Comparison of ENCODE assay signal across 9 mouse cellular contexts in genomic region chr2:32078522-32078921, GRCm38 (mm10). TPM values are rescaled to one million over a fixed set of nuclear protein-coding genes. Genes with fewer than 3 reads are reported as not detected.
DNase-seq lines count a peak whose midpoint lies in the region; ATAC-seq and TF ChIP-seq lines count a peak whose summit lies in the region.
"Had no signal": no experiment of that assay in that cellular context is flagged by ENCODE, and none has a peak within 500 bp of the region (broad histone marks: within the 10 kb centered on the region; RNA-seq: fewer than 3 reads in every experiment).

No protein-coding gene starts in this region.

- H3K4me1 ChIP-seq in neural tube, embryonic 13.5 days (replicated peaks): peaks cover 11% of the 10 kb centered on the region
- H3K4me1 ChIP-seq in neural tube, embryonic 15.5 days: peaks cover 14% of the 10 kb centered on the region
- peaks cover 62% of the 10 kb centered on the region for H3K4me1 ChIP-seq in heart, embryonic 15.5 days (replicated peaks)
- peaks cover 40% of the 10 kb centered on the region for H3K4me1 ChIP-seq in liver, postnatal 0 days (ENCODE audit: insufficient read depth)
- H3K4me1 ChIP-seq in hindbrain, embryonic 16.5 days (ENCODE audit: control insufficient read depth, insufficient read depth, low read depth, low read length): peaks cover 11% of the 10 kb centered on the region
- H3K4me1 ChIP-seq in hindbrain, embryonic 12.5 days: peaks cover 16% of the 10 kb centered on the region

- no peak overlapping the region for H3K9ac ChIP-seq in neural tube, embryonic 13.5 days
- no peak overlapping the region for H3K9ac ChIP-seq in neural tube, embryonic 15.5 days (replicated peaks)
- peak overlapping the region; percentile 71 for H3K9ac ChIP-seq in heart, embryonic 15.5 days
- H3K9ac ChIP-seq in liver, postnatal 0 days (replicated peaks): no peak overlapping the region
- no peak overlapping the region for H3K9ac ChIP-seq in hindbrain, embryonic 16.5 days (ENCODE audit: low read depth, low read length)
- no peak overlapping the region for H3K9ac ChIP-seq in hindbrain, embryonic 12.5 days
- H3K9ac ChIP-seq: limb, embryonic 12.5 days had no signal

- no peaks in the 10 kb centered on the region for H3K36me3 ChIP-seq in neural tube, embryonic 13.5 days
- H3K36me3 ChIP-seq in neural tube, embryonic 15.5 days: no peaks in the 10 kb centered on the region
- no peaks in the 10 kb centered on the region for H3K36me3 ChIP-seq in heart, embryonic 15.5 days
- no peaks in the 10 kb centered on the region; the same call in 1 of the 2 replicates for H3K36me3 ChIP-seq in liver, postnatal 0 days (replicated peaks; ENCODE audit: insufficient read depth, low read length)
- H3K36me3 ChIP-seq in hindbrain, embryonic 16.5 days (ENCODE audit: control insufficient read depth, insufficient read depth, low read length): no peaks in the 10 kb centered on the region
- H3K36me3 ChIP-seq in hindbrain, embryonic 12.5 days: no peaks in the 10 kb centered on the region
- H3K36me3 ChIP-seq: limb, embryonic 12.5 days had no signal

- no peak overlapping the region for H3K4me2 ChIP-seq in neural tube, embryonic 13.5 days
- H3K4me2 ChIP-seq in neural tube, embryonic 15.5 days: no peak overlapping the region
- H3K4me2 ChIP-seq in heart, embryonic 15.5 days: peak overlapping the region; percentile 99
- peak overlapping the region; percentile 100 for H3K4me2 ChIP-seq in liver, postnatal 0 days (ENCODE audit: low read depth, low read length)
- H3K4me2 ChIP-seq in hindbrain, embryonic 16.5 days (ENCODE audit: low read length): no peak overlapping the region
- no peak overlapping the region for H3K4me2 ChIP-seq in hindbrain, embryonic 12.5 days (replicated peaks)
- H3K4me2 ChIP-seq: limb, embryonic 12.5 days had no signal

- TF ChIP-seq EP300 in liver, postnatal 0 days (IDR thresholded peaks at IDR 0.05; ENCODE audit: low read depth): no peak

- ATAC-seq in neural tube, embryonic 13.5 days (ENCODE audit: low read depth): no peak
- no peak for ATAC-seq in neural tube, embryonic 15.5 days (ENCODE audit: low FRiP score)
- no peak; the same call in 1 of the 2 replicates for ATAC-seq in heart, embryonic 15.5 days (replicated peaks; ENCODE audit: insufficient number of reproducible peaks, insufficient read depth, low FRiP score, low read depth)
- peak; percentile 15; the same call in 1 of the 2 replicates for ATAC-seq in liver, postnatal 0 days
- ATAC-seq in hindbrain, embryonic 16.5 days: no peak
- no peak for ATAC-seq in erythroid progenitor cell, adult 5-6 weeks (replicated peaks; ENCODE audit: low FRiP score, poor library complexity, severe bottlenecking)
- ATAC-seq in hindbrain, embryonic 12.5 days (ENCODE audit: low FRiP score): no peak

- peaks cover 27% of the 10 kb centered on the region for H3K27me3 ChIP-seq in neural tube, embryonic 13.5 days
- peaks cover 30% of the 10 kb centered on the region for H3K27me3 ChIP-seq in neural tube, embryonic 15.5 days (replicated peaks)
- H3K27me3 ChIP-seq in heart, embryonic 15.5 days: no peaks in the 10 kb centered on the region
- peaks cover 6% of the 10 kb centered on the region; the same call in 1 of the 2 replicates for H3K27me3 ChIP-seq in liver, postnatal 0 days (ENCODE audit: insufficient read depth, low read length)
- H3K27me3 ChIP-seq in hindbrain, embryonic 16.5 days (replicated peaks; ENCODE audit: control insufficient read depth, insufficient read depth, low read length): peaks cover 20% of the 10 kb centered on the region
- H3K27me3 ChIP-seq in hindbrain, embryonic 12.5 days: peaks cover 27% of the 10 kb centered on the region

- peak; percentile 56 for DNase-seq in liver, postnatal 0 days
- DNase-seq in thymus, postnatal 14 days: peak; percentile 89

- TF ChIP-seq CTCF in liver, postnatal 0 days (IDR thresholded peaks at IDR 0.05; ENCODE audit: low read depth): no peak; the same call in 1 of the 2 replicates

- no peak overlapping the region for H3K4me3 ChIP-seq in neural tube, embryonic 13.5 days
- no peak overlapping the region for H3K4me3 ChIP-seq in neural tube, embryonic 15.5 days (replicated peaks)
- H3K4me3 ChIP-seq in heart, embryonic 15.5 days: peak overlapping the region; percentile 58
- peak overlapping the region; percentile 10; the same call in 1 of the 2 replicates for H3K4me3 ChIP-seq in liver, postnatal 0 days (ENCODE audit: low read depth, low read length)
- no peak overlapping the region for H3K4me3 ChIP-seq in hindbrain, embryonic 16.5 days (ENCODE audit: low read length)
- H3K4me3 ChIP-seq in hindbrain, embryonic 12.5 days: no peak overlapping the region
- H3K4me3 ChIP-seq: limb, embryonic 12.5 days had no signal

- 47% methylated on average over 8 of the region's 8 CpGs for WGBS in neural tube, embryonic 13.5 days
- 50% methylated on average over 8 of the region's 8 CpGs for WGBS in neural tube, embryonic 15.5 days
- 25% methylated on average over 8 of the region's 8 CpGs for WGBS in heart, embryonic 15.5 days
- WGBS in liver, postnatal 0 days (ENCODE audit: insufficient replicate concordance): 33% methylated on average over 8 of the region's 8 CpGs
- WGBS in hindbrain, embryonic 16.5 days: 59% methylated on average over 8 of the region's 8 CpGs
- WGBS in hindbrain, embryonic 12.5 days: 50% methylated on average over 8 of the region's 8 CpGs

- H3K27ac ChIP-seq in neural tube, embryonic 13.5 days (replicated peaks): 0 out of 2 replicates have a peak overlapping the region, but pooled peaks have one; percentile 38
- H3K27ac ChIP-seq in neural tube, embryonic 15.5 days (replicated peaks): no peak overlapping the region
- peak overlapping the region; percentile 89 for H3K27ac ChIP-seq in heart, embryonic 15.5 days
- peak overlapping the region; percentile 70 for H3K27ac ChIP-seq in liver, postnatal 0 days (ENCODE audit: low read depth)
- H3K27ac ChIP-seq in hindbrain, embryonic 16.5 days (ENCODE audit: low read depth, low read length): no peak overlapping the region
- H3K27ac ChIP-seq in hindbrain, embryonic 12.5 days: no peak overlapping the region
- H3K27ac ChIP-seq: limb, embryonic 12.5 days had no signal

- no peaks in the 10 kb centered on the region for H3K9me3 ChIP-seq in neural tube, embryonic 13.5 days
- no peaks in the 10 kb centered on the region for H3K9me3 ChIP-seq in neural tube, embryonic 15.5 days (replicated peaks)
- no peaks in the 10 kb centered on the region for H3K9me3 ChIP-seq in heart, embryonic 15.5 days (replicated peaks)
- H3K9me3 ChIP-seq in liver, postnatal 0 days (ENCODE audit: low read length): no peaks in the 10 kb centered on the region
- H3K9me3 ChIP-seq in hindbrain, embryonic 16.5 days (ENCODE audit: control insufficient read depth, low read length): no peaks in the 10 kb centered on the region
- no peaks in the 10 kb centered on the region for H3K9me3 ChIP-seq in hindbrain, embryonic 12.5 days (replicated peaks)
- H3K9me3 ChIP-seq: limb, embryonic 12.5 days had no signal

RNA-seq across cellular contexts. Expression of gene Fam78a, which starts 6.1 kb away (rescaled TPM):
- 0.88 and 1.2 TPM in 2 replicates for polyA plus RNA-seq in neural tube, embryonic 13.5 days (2015; fragmentation: Nextera tagmentation; extraction: Ambion mirVana)
- polyA plus RNA-seq in neural tube, embryonic 15.5 days (2015; fragmentation: Nextera tagmentation; extraction: Ambion mirVana): 0.92 and 3.1 TPM in 2 replicates
- polyA plus RNA-seq in heart, embryonic 15.5 days (2015; fragmentation: Nextera tagmentation; extraction: Ambion mirVana): 26.7 and 29.1 TPM in 2 replicates
- 3.8 and 4.3 TPM in 2 replicates for polyA plus RNA-seq in liver, postnatal 0 days (2015; fragmentation: Nextera tagmentation; extraction: Ambion mirVana)
- 0.50 and 0.69 TPM in 2 replicates for polyA plus RNA-seq in hindbrain, embryonic 16.5 days (2015; fragmentation: Nextera tagmentation; extraction: Ambion mirVana)
- 27.7 and 41.1 TPM in 2 replicates for total RNA-seq in erythroid progenitor cell, adult 5-6 weeks (2015; ENCODE audit: low replicate concordance)
- 48.4 and 75.5 TPM in 2 replicates for total RNA-seq in erythroid progenitor cell, adult 5-6 weeks (2017; ENCODE audit: low replicate concordance)
- 1.8 and 2.4 TPM in 2 replicates for polyA plus RNA-seq in hindbrain, embryonic 12.5 days (2016; fragmentation: Nextera tagmentation; extraction: Ambion mirVana)

RNA-seq across cellular contexts. Expression of gene Plpp7, which starts 16.8 kb away (rescaled TPM):
- polyA plus RNA-seq in neural tube, embryonic 13.5 days (2015; fragmentation: Nextera tagmentation; extraction: Ambion mirVana): 22.6 and 24.1 TPM in 2 replicates
- 26.1 and 32.6 TPM in 2 replicates for polyA plus RNA-seq in neural tube, embryonic 15.5 days (2015; fragmentation: Nextera tagmentation; extraction: Ambion mirVana)
- polyA plus RNA-seq in heart, embryonic 15.5 days (2015; fragmentation: Nextera tagmentation; extraction: Ambion mirVana): 15.9 and 16.1 TPM in 2 replicates
- 1.6 and 1.7 TPM in 2 replicates for polyA plus RNA-seq in liver, postnatal 0 days (2015; fragmentation: Nextera tagmentation; extraction: Ambion mirVana)
- 31.1 and 33.2 TPM in 2 replicates for polyA plus RNA-seq in hindbrain, embryonic 16.5 days (2015; fragmentation: Nextera tagmentation; extraction: Ambion mirVana)
- total RNA-seq in erythroid progenitor cell, adult 5-6 weeks (2015; ENCODE audit: low replicate concordance): not detected in 2 replicates
- 0.26 TPM in 1 of 2 replicates, not detected in the other for total RNA-seq in erythroid progenitor cell, adult 5-6 weeks (2017; ENCODE audit: low replicate concordance)
- polyA plus RNA-seq in hindbrain, embryonic 12.5 days (2016; fragmentation: Nextera tagmentation; extraction: Ambion mirVana): 11.1 and 11.5 TPM in 2 replicates

Comparison
In these comparisons a context has a peak if more than half of its experiments do, and no peak if none do; other contexts are left out.
1. H3K27ac ChIP-seq: peak in neural tube, embryonic 13.5 days (single experiment), heart, embryonic 15.5 days (single experiment) and liver, postnatal 0 days (single experiment); none in neural tube, embryonic 15.5 days (single experiment), hindbrain, embryonic 16.5 days (single experiment) and hindbrain, embryonic 12.5 days (single experiment).
2. H3K4me2 ChIP-seq: peak in heart, embryonic 15.5 days (single experiment) and liver, postnatal 0 days (single experiment); none in neural tube, embryonic 13.5 days (single experiment), neural tube, embryonic 15.5 days (single experiment), hindbrain, embryonic 16.5 days (single experiment) and hindbrain, embryonic 12.5 days (single experiment).
3. H3K4me3 ChIP-seq: peak in heart, embryonic 15.5 days (single experiment) and liver, postnatal 0 days (single experiment); none in neural tube, embryonic 13.5 days (single experiment), neural tube, embryonic 15.5 days (single experiment), hindbrain, embryonic 16.5 days (single experiment) and hindbrain, embryonic 12.5 days (single experiment).